Comparison of ENCODE assay signal across 19 mouse cellular contexts in the genomic region with DNA sequence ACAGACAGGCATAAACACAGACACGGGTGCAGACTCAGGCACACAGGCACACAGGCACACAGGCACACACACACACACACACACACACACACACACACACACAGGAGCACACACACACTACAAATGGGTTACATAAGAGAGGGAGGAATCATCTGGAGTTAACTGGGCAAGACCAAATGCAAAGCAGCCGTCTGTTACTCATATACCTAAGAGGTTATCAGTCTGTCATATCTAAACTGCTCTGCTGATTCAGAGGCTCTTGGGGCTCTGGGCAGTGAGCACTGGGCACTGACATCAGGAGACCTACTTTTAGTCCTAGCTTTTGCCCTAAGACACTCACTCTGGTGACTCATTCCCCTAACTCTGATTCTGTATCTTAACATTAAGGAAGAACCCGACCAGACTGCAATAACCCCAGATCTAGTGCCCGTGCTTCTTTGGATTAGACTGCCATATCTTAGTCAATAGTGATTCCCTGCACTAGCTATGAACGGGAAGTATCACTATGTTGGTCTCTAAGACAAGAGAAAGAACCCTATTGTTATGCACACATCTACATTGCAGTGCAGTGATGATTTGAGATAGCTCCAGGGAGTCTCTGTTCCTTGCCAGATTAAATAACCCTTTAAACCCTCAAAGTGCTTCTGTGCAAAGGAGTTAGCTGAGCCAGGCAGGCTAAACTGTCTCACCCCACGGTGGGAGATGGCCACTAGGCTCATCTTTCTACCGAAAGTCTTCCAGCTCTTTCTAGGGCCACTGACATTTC.
A peak's percentile ranks its signal among the peaks of the same experiment; 100 is the strongest.
DNase-seq lines count a peak whose midpoint lies in the region; ATAC-seq and TF ChIP-seq lines count a peak whose summit lies in the region.
"Had no signal": no experiment of that assay in that cellular context is flagged by ENCODE, and none has a peak within 500 bp of the region (broad histone marks: within the 10 kb centered on the region; RNA-seq: fewer than 3 reads in every experiment).

No protein-coding gene starts in this region.

- H3K4me3 ChIP-seq in kidney, embryonic 14.5 days (ENCODE audit: low read length), result no peak overlapping the region
- no peak overlapping the region for H3K4me3 ChIP-seq in kidney, adult 2 months (ENCODE audit: insufficient read depth, low read depth, low read length)
- H3K4me3 ChIP-seq: embryonic facial prominence, embryonic 12.5 days; forebrain, embryonic 15.5 days; liver, embryonic 12.5 days; lung, embryonic 15.5 days; midbrain, embryonic 15.5 days had no signal

- TF ChIP-seq POLR2A in kidney, adult 2 months (IDR thresholded peaks at IDR 0.05; ENCODE audit: low read depth, low read length), result no peak

- H3K27ac ChIP-seq in kidney, embryonic 14.5 days (ENCODE audit: low read depth, low read length), result no peak overlapping the region
- no peak overlapping the region for H3K27ac ChIP-seq in kidney, adult 2 months (ENCODE audit: insufficient read depth, low read depth, low read length)
- H3K27ac ChIP-seq: embryonic facial prominence, embryonic 12.5 days; forebrain, embryonic 15.5 days; liver, embryonic 12.5 days; lung, embryonic 15.5 days; midbrain, embryonic 15.5 days had no signal

- TF ChIP-seq CTCF in kidney, adult 2 months (conservative IDR thresholded peaks at IDR 0.05; ENCODE audit: insufficient read depth, insufficient read length, low read depth, low read length), result no peak

- H3K4me1 ChIP-seq in kidney, embryonic 14.5 days (ENCODE audit: control insufficient read depth, insufficient read depth, low read length), result no peaks in the 10 kb centered on the region
- H3K4me1 ChIP-seq in kidney, adult 2 months (ENCODE audit: control insufficient read depth, insufficient read depth, low read length), result no peaks in the 10 kb centered on the region
- H3K4me1 ChIP-seq: embryonic facial prominence, embryonic 12.5 days; liver, embryonic 12.5 days; lung, embryonic 15.5 days; midbrain, embryonic 15.5 days had no signal

- no peaks in the 10 kb centered on the region for H3K36me3 ChIP-seq in kidney, embryonic 14.5 days (ENCODE audit: control insufficient read depth, insufficient read depth, low read length)
- no peaks in the 10 kb centered on the region for H3K36me3 ChIP-seq in kidney, adult 2 months (ENCODE audit: control insufficient read depth, insufficient read depth, low read length)
- H3K36me3 ChIP-seq: embryonic facial prominence, embryonic 12.5 days; forebrain, embryonic 15.5 days; liver, embryonic 12.5 days; lung, embryonic 15.5 days; midbrain, embryonic 15.5 days had no signal

- H3K9ac ChIP-seq in kidney, embryonic 14.5 days (ENCODE audit: low read depth, low read length), result no peak overlapping the region
- H3K9ac ChIP-seq: forebrain, embryonic 15.5 days; liver, embryonic 12.5 days; lung, embryonic 15.5 days; midbrain, embryonic 15.5 days had no signal

- WGBS in kidney, embryonic 14.5 days, result 50% methylated on average over 7 of the region's 7 CpGs
- WGBS in kidney, adult 2 months, result 47% methylated on average over 7 of the region's 7 CpGs

- no peaks in the 10 kb centered on the region for H3K27me3 ChIP-seq in kidney, embryonic 14.5 days (ENCODE audit: control insufficient read depth, insufficient read depth, low read length)
- H3K27me3 ChIP-seq in kidney, adult 2 months (replicated peaks; ENCODE audit: control insufficient read depth, insufficient read depth, low read length), result no peaks in the 10 kb centered on the region
- H3K27me3 ChIP-seq: embryonic facial prominence, embryonic 12.5 days; forebrain, embryonic 15.5 days; liver, embryonic 12.5 days; lung, embryonic 15.5 days; midbrain, embryonic 15.5 days had no signal

- DNase-seq in kidney, adult 2 months, result no peak
- DNase-seq in ES-CJ7 (ENCODE audit: low read depth, low spot score) (peak; percentile 19), R1 (ENCODE audit: low read depth, low spot score) (peak; percentile 52)
- DNase-seq in right cerebral cortex, postnatal 25 days, result no peak
- DNase-seq in urinary bladder, postnatal 4 days (ENCODE audit: low spot score in 2 of 2), result no peak
- DNase-seq: cerebellum, adult 9-11 months; gastrocnemius, postnatal 36 days; heart, postnatal 4 days; kidney, postnatal 25 days; layer of hippocampus, adult 9-11 months; spleen, adult 18-20 months; thymus, adult 2 months had no signal

- H3K4me2 ChIP-seq in kidney, embryonic 14.5 days (replicated peaks; ENCODE audit: low read depth, low read length), result no peak overlapping the region
- H3K4me2 ChIP-seq: embryonic facial prominence, embryonic 12.5 days; forebrain, embryonic 15.5 days; liver, embryonic 12.5 days; lung, embryonic 15.5 days; midbrain, embryonic 15.5 days had no signal

- ATAC-seq in kidney, embryonic 14.5 days (ENCODE audit: low FRiP score, low TSS enrichment), result peak; percentile 52; the same call in 1 of the 2 replicates
- ATAC-seq in megakaryocyte-erythroid progenitor cell, adult 5-6 weeks (replicated peaks; ENCODE audit: low FRiP score, low TSS enrichment, poor library complexity, severe bottlenecking), result peak; percentile 79
- ATAC-seq: liver, embryonic 12.5 days; midbrain, embryonic 15.5 days had no signal

- no peaks in the 10 kb centered on the region for H3K9me3 ChIP-seq in kidney, embryonic 14.5 days (ENCODE audit: control insufficient read depth, low read length)
- H3K9me3 ChIP-seq: embryonic facial prominence, embryonic 12.5 days; forebrain, embryonic 15.5 days; liver, embryonic 12.5 days; lung, embryonic 15.5 days; midbrain, embryonic 15.5 days had no signal

Comparison
In these comparisons a context has a peak if more than half of its experiments do, and no peak if none do; other contexts are left out.
1. DNase-seq: peak in ES-CJ7 (single experiment) and R1 (single experiment); none in kidney, adult 2 months (single experiment), right cerebral cortex, postnatal 25 days (single experiment) and urinary bladder, postnatal 4 days (0 of 2).